Mouse (Mus musculus): ENCODE data around the gene Ttbk1. TPM values are rescaled to one million over a fixed set of nuclear protein-coding genes. Genes with fewer than 3 reads are reported as not detected.

Gene Ttbk1
- total RNA-seq, 2 experiments from 2014 or later, result 0.08 to 0.22 TPM

GRCm38 (mm10) chr17:46458439-46458838 is 29.0 kb downstream of the Ttbk1 start:
- no peak overlapping the region for H3K4me3 ChIP-seq
- TF ChIP-seq CTCF (IDR thresholded peaks at IDR 0.05), result no peak
- DNase-seq, result no peak
- H3K27ac ChIP-seq, result no peak overlapping the region
- intact Hi-C loops (cut with DNase I), result no loop called here

- DNase-seq, result peak; percentile 78
- H3K27ac ChIP-seq, result no peak overlapping the region
- no peak overlapping the region for H3K4me3 ChIP-seq
- intact Hi-C loops (cut with DNase I), result loop anchor here (2.0 kb wide), 1 partner anchor 87 kb away; no protein-coding TSS in a partner anchor
- TF ChIP-seq CTCF (IDR thresholded peaks at IDR 0.05), result peak; percentile 77
These were observed 29.7 kb downstream of the Ttbk1 start for GRCm38 (mm10) chr17:46457791-46458190.

- peak; percentile 48 for DNase-seq
- H3K4me3 ChIP-seq, result peak overlapping the region; percentile 66
- intact Hi-C loops (cut with DNase I), result no loop called here
- H3K27ac ChIP-seq, result no peak overlapping the region
- no peak for TF ChIP-seq CTCF (IDR thresholded peaks at IDR 0.05)
These were observed 32.3 kb downstream of the Ttbk1 start for GRCm38 (mm10) chr17:46455110-46455691.

GRCm38 (mm10) chr17:46454539-46454938 is 32.9 kb downstream of the Ttbk1 start:
- H3K4me3 ChIP-seq, result peak overlapping the region; percentile 66
- intact Hi-C loops (cut with DNase I), result no loop called here
- no peak for DNase-seq
- no peak overlapping the region for H3K27ac ChIP-seq
- no peak for TF ChIP-seq CTCF (IDR thresholded peaks at IDR 0.05)

GRCm38 (mm10) chr17:46453970-46454411 is 33.5 kb downstream of the Ttbk1 start:
- DNase-seq, result no peak
- peak overlapping the region; percentile 66 for H3K4me3 ChIP-seq
- TF ChIP-seq CTCF (IDR thresholded peaks at IDR 0.05), result peak; percentile 14; the same call in 1 of the 2 replicates
- no peak overlapping the region for H3K27ac ChIP-seq
- intact Hi-C loops (cut with DNase I), result no loop called here

GRCm38 (mm10) chr17:46453302-46453948 is 34.0 kb downstream of the Ttbk1 start:
- H3K27ac ChIP-seq, result no peak overlapping the region
- TF ChIP-seq CTCF (IDR thresholded peaks at IDR 0.05), result no peak
- DNase-seq, result no peak
- no peak overlapping the region for H3K4me3 ChIP-seq
- intact Hi-C loops (cut with DNase I), result no loop called here

GRCm38 (mm10) chr17:46452683-46453082 is 34.8 kb downstream of the Ttbk1 start:
- no peak for DNase-seq
- no peak overlapping the region for H3K27ac ChIP-seq
- no peak for TF ChIP-seq CTCF (IDR thresholded peaks at IDR 0.05)
- H3K4me3 ChIP-seq, result no peak overlapping the region
- intact Hi-C loops (cut with DNase I), result no loop called here

GRCm38 (mm10) chr17:46446264-46446663 is 41.2 kb downstream of the Ttbk1 start:
- Histone ChIP-seq H3K27ac (no peak overlapping the region), H3K4me3 (no peak overlapping the region)
- intact Hi-C loops (cut with DNase I), result no loop called here
- DNase-seq, result no peak
- TF ChIP-seq CTCF (IDR thresholded peaks at IDR 0.05), result no peak

- intact Hi-C loops (cut with DNase I), result no loop called here
- TF ChIP-seq CTCF (IDR thresholded peaks at IDR 0.05), result no peak
- peak overlapping the region; percentile 55 for H3K4me3 ChIP-seq
- H3K27ac ChIP-seq, result no peak overlapping the region
- DNase-seq, result no peak
These were observed 42.5 kb downstream of the Ttbk1 start for GRCm38 (mm10) chr17:46444839-46445579.

GRCm38 (mm10) chr17:46439176-46439575 is 48.3 kb downstream of the Ttbk1 start:
- no peak for DNase-seq
- no peak for TF ChIP-seq CTCF (IDR thresholded peaks at IDR 0.05)
- H3K4me3 ChIP-seq, result no peak overlapping the region
- intact Hi-C loops (cut with DNase I), result no loop called here
- H3K27ac ChIP-seq, result no peak overlapping the region

GRCm38 (mm10) chr17:46438298-46438873 is 49.1 kb downstream of the Ttbk1 start, which contains the start of gene Slc22a7:
Gene Slc22a7, minus strand, starts transcription at chr17:46438457.
- H3K4me3 ChIP-seq, result no peak within 1 kb of the TSS
- no peak within 1 kb of the TSS for H3K27ac ChIP-seq
- no peak for TF ChIP-seq CTCF (IDR thresholded peaks at IDR 0.05)
- intact Hi-C loops (cut with DNase I), result no loop called here
- no peak for DNase-seq

GRCm38 (mm10) chr17:46436672-46437366 is 50.7 kb downstream of the Ttbk1 start:
- Histone ChIP-seq H3K4me3 (no peak overlapping the region), H3K27ac (no peak overlapping the region)
- TF ChIP-seq CTCF (IDR thresholded peaks at IDR 0.05), result peak; percentile 67
- DNase-seq, result peak; percentile 74
- intact Hi-C loops (cut with DNase I), result no loop called here

Measured in gastrocnemius, adult 2 months (tissue).